Mouse (Mus musculus) fat pad, adult 2 months (tissue): Measurements from ENCODE around the gene Cog4.
"Not testable (repeated sequence)": the region's sequence is repeated elsewhere in the genome, so short reads cannot be mapped to it uniquely, and the experiment has no call there.

ENCODE experiments used
- DNase-seq: peaks from one replicate; pipeline ENCODE4 v3.0.0-alpha.2; 2011; ENCODE audit warnings: low read depth, low spot score; ENCODE audit errors: extremely low read depth

Gene Cog4

GRCm38 (mm10) chr8:110824861-110825260, 21.5 kb upstream of the Cog4 start:
- DNase-seq, result no peak

GRCm38 (mm10) chr8:110828511-110828910, 17.9 kb upstream of the Cog4 start:
- DNase-seq, result no peak

GRCm38 (mm10) chr8:110831956-110832355, 14.4 kb upstream of the Cog4 start:
- DNase-seq, result no peak

- no peak for DNase-seq
Measured at GRCm38 (mm10) chr8:110842012-110842574, 4.3 kb upstream of the Cog4 start.

GRCm38 (mm10) chr8:110843207-110843606, 3.2 kb upstream of the Cog4 start:
- no peak for DNase-seq

GRCm38 (mm10) chr8:110844941-110845340, 1.5 kb upstream of the Cog4 start:
- DNase-seq, result no peak

GRCm38 (mm10) chr8:110845821-110846404, 487 bp upstream of the Cog4 start:
- DNase-seq, result no peak

- no peak for DNase-seq
Measured at GRCm38 (mm10) chr8:110847171-110847549, 760 bp downstream of the Cog4 start.

GRCm38 (mm10) chr8:110847645-110848495, 1.5 kb downstream of the Cog4 start:
- no peak for DNase-seq

- no peak for DNase-seq
Measured at GRCm38 (mm10) chr8:110851186-110851585, 4.8 kb downstream of the Cog4 start.

GRCm38 (mm10) chr8:110856073-110856472, 9.7 kb downstream of the Cog4 start:
- not testable (repeated sequence) for DNase-seq

GRCm38 (mm10) chr8:110856760-110857461, 10.5 kb downstream of the Cog4 start:
- DNase-seq, result no peak

- DNase-seq, result no peak
Measured at GRCm38 (mm10) chr8:110859651-110860501, 13.5 kb downstream of the Cog4 start.

- not testable (repeated sequence) for DNase-seq
Measured at GRCm38 (mm10) chr8:110861347-110862025, 15.1 kb downstream of the Cog4 start.

GRCm38 (mm10) chr8:110870501-110870900, 24.1 kb downstream of the Cog4 start:
- no peak for DNase-seq

- no peak for DNase-seq
Measured at GRCm38 (mm10) chr8:110877862-110878261, 31.5 kb downstream of the Cog4 start.

GRCm38 (mm10) chr8:110881741-110882310, 35.4 kb downstream of the Cog4 start:
- DNase-seq, result no peak

GRCm38 (mm10) chr8:110883824-110884223, 37.4 kb downstream of the Cog4 start:
- no peak for DNase-seq

- no peak for DNase-seq
Measured at GRCm38 (mm10) chr8:110886634-110887033, 40.2 kb downstream of the Cog4 start.

GRCm38 (mm10) chr8:110887551-110887950, 41.2 kb downstream of the Cog4 start:
- no peak for DNase-seq
